Mouse (Mus musculus) MEL (cell line): ENCODE results near the gene Prpf8.

ENCODE experiments used
- CTCF ChIP-seq, 3 experiments: IDR thresholded peaks in 2 of 3; conservative IDR thresholded peaks in 1 of 3; 2 replicates each; pipeline ENCODE4 v1.5.1; 2011 to 2012; ENCODE audit warnings: low read length in 3 of 3, low read depth in 2 of 3, mild to moderate bottlenecking in 2 of 3, improper control_type of control experiment in 1 of 3, inconsistent platforms in 1 of 3, mixed read lengths in 1 of 3, moderate library complexity in 1 of 3; ENCODE audit not compliant: control insufficient read depth in 1 of 3, insufficient read depth in 1 of 3, poor library complexity in 1 of 3, severe bottlenecking in 1 of 3
- EP300 ChIP-seq, 2 experiments: IDR thresholded peaks; 2 replicates each; pipeline ENCODE4 v1.6.1; 2011; ENCODE audit warnings: improper control_type of control experiment in 2 of 2, low read length in 2 of 2, low read depth in 1 of 2, mild to moderate bottlenecking in 1 of 2
- KAT2A ChIP-seq: conservative IDR thresholded peaks from 2 replicates; pipeline ENCODE4 v1.6.1; 2012; ENCODE audit warnings: low read depth, low read length, improper control_type of control experiment, inconsistent platforms
- NELFE ChIP-seq: IDR thresholded peaks from 2 replicates; pipeline ENCODE4 v1.6.1; 2011; ENCODE audit warnings: low read depth, low read length, improper control_type of control experiment
- POLR2A ChIP-seq, 2 experiments: IDR thresholded peaks; 2 replicates each; pipeline ENCODE4 v1.6.1; 2011 to 2012; ENCODE audit warnings: low read length in 2 of 2, mild to moderate bottlenecking in 2 of 2, control low read depth in 1 of 2, improper control_type of control experiment in 1 of 2, low read depth in 1 of 2, moderate library complexity in 1 of 2; ENCODE audit not compliant: control insufficient read depth in 1 of 2, insufficient read depth in 1 of 2, poor library complexity in 1 of 2
- POLR2AphosphoS2 ChIP-seq: IDR thresholded peaks from 2 replicates; pipeline ENCODE4 v1.6.1; 2011; ENCODE audit warnings: low read length, improper control_type of control experiment
- RAD21 ChIP-seq: IDR thresholded peaks from 2 replicates; pipeline ENCODE4 v1.6.1; 2011; ENCODE audit warnings: mild to moderate bottlenecking, low read depth, low read length, improper control_type of control experiment
- TAL1 ChIP-seq: IDR thresholded peaks from 2 replicates; pipeline ENCODE4 v1.6.1; 2012; ENCODE audit warnings: mild to moderate bottlenecking, inconsistent platforms, low read length, moderate library complexity, mixed read lengths
- ZNF384 ChIP-seq: IDR thresholded peaks from 2 replicates; pipeline ENCODE4 v1.6.1; 2012; ENCODE audit warnings: low read depth, mild to moderate bottlenecking, inconsistent platforms, low read length, improper control_type of control experiment

- no peak for TF ChIP-seq NELFE
- TF ChIP-seq POLR2AphosphoS2: no peak
- TF ChIP-seq CTCF (IDR thresholded peaks at IDR 0.05 in 2 of 3, conservative IDR thresholded peaks at IDR 0.05 in 1 of 3; ENCODE audit: control insufficient read depth in 1 of 3, insufficient read depth in 1 of 3, low read depth in 2 of 3, low read length in 3 of 3, poor library complexity in 1 of 3, severe bottlenecking in 1 of 3): peak in 2 of 3 experiments; percentile 53 to 78; a peak in 5 of 6 replicates
- TF ChIP-seq POLR2A (IDR thresholded peaks at IDR 0.05; ENCODE audit: control insufficient read depth in 1 of 2, insufficient read depth in 1 of 2, low read depth in 1 of 2, low read length in 2 of 2, poor library complexity in 1 of 2): no peak
- no peak for TF ChIP-seq ZNF384
- TF ChIP-seq KAT2A: no peak
- TF ChIP-seq RAD21: no peak
- no peak for TF ChIP-seq EP300 (IDR thresholded peaks at IDR 0.05; ENCODE audit: low read depth in 1 of 2, low read length in 2 of 2)
- no peak for TF ChIP-seq TAL1
Measured at GRCm38 (mm10) chr11:75510627-75510993, 24.0 kb downstream of the Prpf8 start.
